Mouse (Mus musculus) CH12.LX (cell line): ENCODE data around the gene Mphosph10. TPM values are rescaled to one million over a fixed set of nuclear protein-coding genes. Genes with fewer than 3 reads are reported as not detected.

ENCODE experiments used
- DNase-seq: peaks from one replicate; pipeline ENCODE4 v3.0.0-alpha.2; 2013; ENCODE audit errors: extremely low read depth
- H3K27ac ChIP-seq: 2 replicates; pipeline ENCODE4 v1.5.1; 2012; ENCODE audit warnings: low read depth, mild to moderate bottlenecking, control low read depth, moderate library complexity; ENCODE audit not compliant: insufficient read depth
- H3K27me3 ChIP-seq: replicated peaks from 2 replicates; pipeline ENCODE3; 2012; ENCODE audit warnings: inconsistent platforms
- H3K36me3 ChIP-seq, 2 experiments: replicated peaks in 1 of 2; 2 replicates each; pipeline versions ENCODE3 to v1.6.1; 2012; ENCODE audit warnings: inconsistent platforms in 1 of 2, low read length in 1 of 2, mild to moderate bottlenecking in 1 of 2, mixed read lengths in 1 of 2, moderate library complexity in 1 of 2; ENCODE audit not compliant: control insufficient read depth in 1 of 2, insufficient read depth in 1 of 2
- H3K4me1 ChIP-seq, 2 experiments: 2 replicates each; pipeline ENCODE4 v1.6.1; 2012; ENCODE audit warnings: inconsistent platforms in 1 of 2, moderate library complexity in 1 of 2; ENCODE audit not compliant: insufficient read depth in 2 of 2, control insufficient read depth in 1 of 2
- H3K4me2 ChIP-seq: 2 replicates; pipeline ENCODE4 v1.6.1; 2012; ENCODE audit warnings: low read depth, mild to moderate bottlenecking, control low read depth; ENCODE audit not compliant: poor library complexity, insufficient read depth, severe bottlenecking
- H3K4me3 ChIP-seq, 3 experiments: fragments of 150-350 bp in 1 of 3; sonication (generic) in 1 of 3; replicated peaks in 1 of 3; 2 replicates each; pipeline versions ENCODE3 to v1.5.1; 2011 to 2012; ENCODE audit warnings: low read depth in 2 of 3, low read length in 2 of 3, mild to moderate bottlenecking in 2 of 3, moderate library complexity in 2 of 3, control low read depth in 1 of 3, improper control_type of control experiment in 1 of 3, inconsistent platforms in 1 of 3, mixed read lengths in 1 of 3; ENCODE audit not compliant: poor library complexity in 1 of 3
- H3K79me2 ChIP-seq: replicated peaks from 2 replicates; pipeline ENCODE4 v1.6.1; 2012; ENCODE audit warnings: mild to moderate bottlenecking, moderate library complexity; ENCODE audit not compliant: control insufficient read depth, poor library complexity, insufficient read depth, severe bottlenecking; ENCODE audit errors: extremely low read depth
- H3K9ac ChIP-seq: 2 replicates; pipeline ENCODE4 v1.6.1; 2012; ENCODE audit warnings: low read depth, mild to moderate bottlenecking, control low read depth, moderate library complexity; ENCODE audit not compliant: insufficient read depth
- H3K9me3 ChIP-seq: replicated peaks from 2 replicates; pipeline ENCODE3; 2012; ENCODE audit warnings: low read length, inconsistent platforms, mixed read lengths
- BHLHE40 ChIP-seq: IDR thresholded peaks from 2 replicates; pipeline ENCODE4 v1.6.1; 2011; ENCODE audit warnings: mild to moderate bottlenecking, low read depth, low read length, improper control_type of control experiment
- CHD1 ChIP-seq: IDR thresholded peaks from 2 replicates; pipeline ENCODE4 v1.6.1; 2012; ENCODE audit warnings: low read depth, low read length, improper control_type of control experiment, inconsistent platforms
- CHD2 ChIP-seq: IDR thresholded peaks from 2 replicates; pipeline ENCODE4 v1.6.1; 2011; ENCODE audit warnings: low read length, improper control_type of control experiment
- CTCF ChIP-seq, 2 experiments: IDR thresholded peaks in 1 of 2; conservative IDR thresholded peaks in 1 of 2; 2 replicates each; pipeline ENCODE4 v1.5.1; 2011 to 2012; ENCODE audit warnings: low read depth in 2 of 2, low read length in 2 of 2, improper control_type of control experiment in 1 of 2, inconsistent platforms in 1 of 2, mild to moderate bottlenecking in 1 of 2, moderate library complexity in 1 of 2
- E2F4 ChIP-seq: IDR thresholded peaks from 2 replicates; pipeline ENCODE4 v1.6.1; 2011; ENCODE audit warnings: low read depth, low read length, improper control_type of control experiment; ENCODE audit not compliant: insufficient replicate concordance
- ELF1 ChIP-seq: IDR thresholded peaks from 2 replicates; pipeline ENCODE4 v1.6.1; 2014; ENCODE audit warnings: low read depth, mild to moderate bottlenecking, inconsistent platforms, low read length, improper control_type of control experiment
- EP300 ChIP-seq: IDR thresholded peaks from 2 replicates; pipeline ENCODE4 v1.6.1; 2011; ENCODE audit warnings: low read length, improper control_type of control experiment
- ETS1 ChIP-seq: conservative IDR thresholded peaks from 2 replicates; pipeline ENCODE4 v1.6.1; 2012; ENCODE audit warnings: low read depth, mild to moderate bottlenecking, inconsistent platforms, low read length, improper control_type of control experiment, moderate library complexity
- GABPA ChIP-seq: IDR thresholded peaks from 2 replicates; pipeline ENCODE4 v1.6.1; 2012; ENCODE audit warnings: low read depth, low read length, improper control_type of control experiment, inconsistent platforms; ENCODE audit not compliant: insufficient replicate concordance
- HCFC1 ChIP-seq: IDR thresholded peaks from 2 replicates; pipeline ENCODE4 v1.6.1; 2012; ENCODE audit warnings: low read depth, mild to moderate bottlenecking, inconsistent platforms, low read length, improper control_type of control experiment
- IRF4 ChIP-seq: IDR thresholded peaks from 2 replicates; pipeline ENCODE4 v1.6.1; 2014; ENCODE audit warnings: low read depth, mild to moderate bottlenecking, inconsistent platforms, low read length, improper control_type of control experiment
- JUN ChIP-seq: IDR thresholded peaks from 2 replicates; pipeline ENCODE4 v1.6.1; 2011; ENCODE audit warnings: low read depth, mild to moderate bottlenecking, low read length, improper control_type of control experiment, moderate library complexity; ENCODE audit not compliant: insufficient read depth
- JUND ChIP-seq: conservative IDR thresholded peaks from 2 replicates; pipeline ENCODE4 v1.6.1; 2011; ENCODE audit warnings: low read depth, low read length, improper control_type of control experiment
- KAT2A ChIP-seq: IDR thresholded peaks from 2 replicates; pipeline ENCODE4 v1.6.1; 2012; ENCODE audit warnings: low read length, improper control_type of control experiment, inconsistent platforms; ENCODE audit not compliant: insufficient replicate concordance
- MAFK ChIP-seq: IDR thresholded peaks from 2 replicates; pipeline ENCODE4 v1.6.1; 2011; ENCODE audit warnings: low read length, improper control_type of control experiment; ENCODE audit not compliant: insufficient replicate concordance
- MAX ChIP-seq: IDR thresholded peaks from 2 replicates; pipeline ENCODE4 v1.6.1; 2011; ENCODE audit warnings: low read length, improper control_type of control experiment
- MAZ ChIP-seq: IDR thresholded peaks from 2 replicates; pipeline ENCODE4 v1.6.1; 2012; ENCODE audit warnings: low read depth, mild to moderate bottlenecking, inconsistent platforms, low read length, improper control_type of control experiment, moderate library complexity
- MEF2A ChIP-seq: IDR thresholded peaks from 2 replicates; pipeline ENCODE4 v1.6.1; 2014; ENCODE audit warnings: low read depth, mild to moderate bottlenecking, inconsistent platforms, low read length, improper control_type of control experiment, borderline replicate concordance
- MXI1 ChIP-seq: IDR thresholded peaks from 2 replicates; pipeline ENCODE4 v1.6.1; 2011; ENCODE audit warnings: mild to moderate bottlenecking, low read depth, low read length, improper control_type of control experiment
- MYC ChIP-seq: IDR thresholded peaks from 2 replicates; pipeline ENCODE4 v1.6.1; 2011; ENCODE audit warnings: low read depth, mild to moderate bottlenecking, improper control_type of control experiment, low read length
- NELFE ChIP-seq: IDR thresholded peaks from 2 replicates; pipeline ENCODE4 v1.6.1; 2011; ENCODE audit warnings: low read depth, low read length, improper control_type of control experiment
- NRF1 ChIP-seq: IDR thresholded peaks from 2 replicates; pipeline ENCODE4 v1.6.1; 2014; ENCODE audit warnings: low read depth, mild to moderate bottlenecking, inconsistent platforms, low read length, improper control_type of control experiment, moderate library complexity
- PAX5 ChIP-seq: IDR thresholded peaks from 2 replicates; pipeline ENCODE4 v1.6.1; 2012; ENCODE audit warnings: low read length, inconsistent platforms, mixed read lengths
- POLR2A ChIP-seq: IDR thresholded peaks from 2 replicates; pipeline ENCODE4 v1.6.1; 2011; ENCODE audit warnings: low read depth, mild to moderate bottlenecking, improper control_type of control experiment, low read length
- POLR2AphosphoS2 ChIP-seq: IDR thresholded peaks from 2 replicates; pipeline ENCODE4 v1.6.1; 2011; ENCODE audit warnings: low read depth, low read length, improper control_type of control experiment
- RAD21 ChIP-seq: IDR thresholded peaks from 2 replicates; pipeline ENCODE4 v1.6.1; 2011; ENCODE audit warnings: low read depth, mild to moderate bottlenecking, low read length, improper control_type of control experiment, moderate library complexity
- RCOR1 ChIP-seq: conservative IDR thresholded peaks from 2 replicates; pipeline ENCODE4 v1.6.1; 2012; ENCODE audit warnings: low read depth, mild to moderate bottlenecking, inconsistent platforms, low read length, improper control_type of control experiment
- SIN3A ChIP-seq: IDR thresholded peaks from 2 replicates; pipeline ENCODE4 v1.6.1; 2012; ENCODE audit warnings: low read length, improper control_type of control experiment, inconsistent platforms
- SMC3 ChIP-seq: IDR thresholded peaks from 2 replicates; pipeline ENCODE4 v1.6.1; 2011; ENCODE audit warnings: low read depth, low read length, improper control_type of control experiment
- TBP ChIP-seq: conservative IDR thresholded peaks from 2 replicates; pipeline ENCODE4 v1.6.1; 2011; ENCODE audit warnings: low read depth, low read length, improper control_type of control experiment
- TCF12 ChIP-seq: IDR thresholded peaks from 2 replicates; pipeline ENCODE4 v1.6.1; 2014; ENCODE audit warnings: low read depth, mild to moderate bottlenecking, inconsistent platforms, low read length, improper control_type of control experiment
- UBTF ChIP-seq: IDR thresholded peaks from 2 replicates; pipeline ENCODE4 v1.6.1; 2012; ENCODE audit warnings: low read depth, mild to moderate bottlenecking, inconsistent platforms, low read length, improper control_type of control experiment, moderate library complexity
- USF1 ChIP-seq: IDR thresholded peaks from 2 replicates; pipeline ENCODE4 v1.6.1; 2014; ENCODE audit warnings: low read depth, mild to moderate bottlenecking, inconsistent platforms, low read length, improper control_type of control experiment
- USF2 ChIP-seq: conservative IDR thresholded peaks from 2 replicates; pipeline ENCODE4 v1.6.1; 2011; ENCODE audit warnings: low read depth, low read length, improper control_type of control experiment
- ZC3H11A ChIP-seq: IDR thresholded peaks from 2 replicates; pipeline ENCODE4 v1.6.1; 2012; ENCODE audit warnings: low read depth, mild to moderate bottlenecking, inconsistent platforms, low read length, improper control_type of control experiment
- ZKSCAN1 ChIP-seq: IDR thresholded peaks from 2 replicates; pipeline ENCODE4 v1.6.1; 2012; ENCODE audit warnings: low read depth, inconsistent platforms, low read length, improper control_type of control experiment, borderline replicate concordance
- ZMIZ1 ChIP-seq: IDR thresholded peaks from 2 replicates; pipeline ENCODE4 v1.6.1; 2012; ENCODE audit warnings: low read depth, mild to moderate bottlenecking, inconsistent platforms, low read length, improper control_type of control experiment
- ZNF384 ChIP-seq: IDR thresholded peaks from 2 replicates; pipeline ENCODE4 v1.6.1; 2012; ENCODE audit warnings: low read depth, low read length, improper control_type of control experiment, inconsistent platforms
- dilution Hi-C: fragments of 300-500 bp; cut with MboI; formaldehyde crosslinking; loops from 2 replicates; pipeline ENCODE4 v1.14.3; 2020; ENCODE audit warnings: low sequenced_read_pairs; ENCODE audit not compliant: extremely low pct_unique_long_range_greater_than_20kb, extremely low pct_ligation_motif_present
- in situ Hi-C: fragments of 300-500 bp; cut with MboI; formaldehyde crosslinking; loops from 3 replicates; pipeline ENCODE4 v1.14.3; 2019; ENCODE audit warnings: low sequenced_read_pairs, low pct_ligation_motif_present, low pct_unique_long_range_greater_than_20kb, mixed read lengths
- polyA plus RNA-seq: library from polyadenylated mRNA; unstranded; fragments of >175 nt; gene quantifications from 2 replicates; pipeline ENCODE4 v1.2.1, GENCODE M21; 2012; ENCODE audit warnings: low read depth; ENCODE audit not compliant: insufficient read length
- total RNA-seq, 2 experiments: library from RNA; depleted of rRNA; stranded (reverse); fragments of 300-350 nt in 1 of 2; fragments of >200 nt in 1 of 2; gene quantifications; 2 replicates each; pipeline ENCODE4 v1.2.3; 2012 to 2014

The Mphosph10 gene
- total and polyA plus RNA-seq, 3 experiments: 56.5 to 141 (median 107) TPM

DNA sequence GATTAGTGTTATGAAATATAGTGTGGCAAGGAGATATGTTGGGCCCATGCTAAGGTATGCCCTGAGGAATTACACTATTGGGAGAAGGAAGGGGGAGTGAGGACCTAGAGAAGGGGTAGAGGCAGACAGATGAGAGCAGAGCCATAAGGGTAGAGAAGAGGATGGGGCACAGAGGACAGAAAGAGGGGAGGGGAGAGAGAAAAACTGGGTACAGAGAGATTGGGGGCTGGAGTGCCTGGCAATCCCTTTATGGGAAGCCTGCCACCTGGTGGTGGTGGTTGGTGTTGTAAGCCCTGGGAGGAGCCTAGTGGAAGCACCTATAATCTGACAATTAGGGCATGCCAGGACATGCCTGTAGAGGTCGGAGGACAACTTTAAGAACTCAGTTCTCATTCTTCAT, 65.2 kb downstream of the Mphosph10 start:
- no peaks in the 10 kb centered on the region for H3K79me2 ChIP-seq
- no peak overlapping the region for H3K27ac ChIP-seq
- in situ Hi-C loops: no loop called here
- H3K4me3 ChIP-seq: no peak overlapping the region
- no peaks in the 10 kb centered on the region for H3K9me3 ChIP-seq
- H3K36me3 ChIP-seq: peaks cover 3 to 9% of the 10 kb centered on the region in 2 experiments
- H3K9ac ChIP-seq: no peak overlapping the region
- no peak overlapping the region for H3K4me2 ChIP-seq
- peak; percentile 51 to 80; a peak in 3 of 4 replicates for TF ChIP-seq CTCF (conservative IDR thresholded peaks at IDR 0.05 in 1 of 2, IDR thresholded peaks at IDR 0.05 in 1 of 2; ENCODE audit: low read depth in 2 of 2, low read length in 2 of 2)
- no peak for TF ChIP-seq GABPA
- no peak for TF ChIP-seq TBP
- TF ChIP-seq MEF2A: no peak
- 0 out of 2 replicates have a peak, but pooled peaks have one; percentile 18 for TF ChIP-seq EP300
- TF ChIP-seq ZMIZ1: no peak
- TF ChIP-seq SMC3: peak; percentile 91
- TF ChIP-seq PAX5: no peak
- no peak for TF ChIP-seq ZKSCAN1
- no peak for TF ChIP-seq JUN
- 0 out of 2 replicates have a peak, but pooled peaks have one; percentile 14 for TF ChIP-seq IRF4
- TF ChIP-seq CHD1: peak; percentile 99
- no peak for TF ChIP-seq POLR2AphosphoS2
- no peak for TF ChIP-seq E2F4
- TF ChIP-seq USF1: no peak
- TF ChIP-seq MAX: no peak
- no peak for TF ChIP-seq SIN3A
- 0 out of 2 replicates have a peak, but pooled peaks have one; percentile 28 for TF ChIP-seq TCF12
- TF ChIP-seq MAZ: no peak
- no peak for TF ChIP-seq ETS1
- no peak for TF ChIP-seq KAT2A
- no peak for TF ChIP-seq HCFC1
- no peak for TF ChIP-seq ZNF384
- no peak for TF ChIP-seq RCOR1
- peak; percentile 56; the same call in 1 of the 2 replicates for TF ChIP-seq MYC
- no peak for TF ChIP-seq JUND
- no peak for TF ChIP-seq USF2
- no peak for TF ChIP-seq NRF1
- no peak for TF ChIP-seq MXI1
- TF ChIP-seq CHD2: no peak
- no peak for TF ChIP-seq UBTF
- no peak for TF ChIP-seq BHLHE40
- TF ChIP-seq MAFK: no peak
- TF ChIP-seq NELFE: no peak
- no peak for TF ChIP-seq ZC3H11A
- TF ChIP-seq POLR2A: no peak
- TF ChIP-seq ELF1: no peak
- TF ChIP-seq RAD21: peak; percentile 61
- DNase-seq: peak; percentile 87
- dilution Hi-C loops: no loop called here
- peaks cover 4 to 12% of the 10 kb centered on the region in 2 experiments for H3K4me1 ChIP-seq
- no peaks in the 10 kb centered on the region for H3K27me3 ChIP-seq
